12 mouse cellular contexts compared by ENCODE assay signal in genomic region chr12:82319436-82320131, GRCm38 (mm10).
"Had no signal": no experiment of that assay in that cellular context is flagged by ENCODE, and none has a peak within 500 bp of the region (broad histone marks: within the 10 kb centered on the region; RNA-seq: fewer than 3 reads in every experiment).

No protein-coding gene starts in this region.

- H3K36me3 ChIP-seq: kidney, embryonic 15.5 days; limb, embryonic 15.5 days; midbrain, embryonic 13.5 days had no signal

- H3K27ac ChIP-seq: kidney, embryonic 15.5 days; limb, embryonic 15.5 days; midbrain, embryonic 13.5 days had no signal

- H3K27me3 ChIP-seq: kidney, embryonic 15.5 days; limb, embryonic 15.5 days; midbrain, embryonic 13.5 days had no signal

- H3K4me3 ChIP-seq: kidney, embryonic 15.5 days; limb, embryonic 15.5 days; midbrain, embryonic 13.5 days had no signal

- ATAC-seq: lung, postnatal 0 days; midbrain, embryonic 13.5 days had no signal

- DNase-seq: kidney, adult 11 months; kidney, postnatal 14 days; layer of hippocampus, adult 9-11 months; layer of hippocampus, postnatal 36 days; lung, adult 2 months; lung, postnatal 36 days; thymus, adult 18-20 months; thymus, postnatal 14 days had no signal

- H3K9me3 ChIP-seq: kidney, embryonic 15.5 days; limb, embryonic 15.5 days; midbrain, embryonic 13.5 days had no signal

- H3K4me2 ChIP-seq: kidney, embryonic 15.5 days; limb, embryonic 15.5 days; midbrain, embryonic 13.5 days had no signal

- H3K9ac ChIP-seq: kidney, embryonic 15.5 days; limb, embryonic 15.5 days; midbrain, embryonic 13.5 days had no signal
